Mouse (Mus musculus) heart, adult 2 months (tissue): ENCODE data around the gene Fen1.

ENCODE experiments used
- EP300 ChIP-seq: fragments of 200-500 bp; IDR thresholded peaks from 2 replicates; pipeline ENCODE4 v1.6.1; 2011; ENCODE audit warnings: low read depth, low read length, control low read depth; ENCODE audit not compliant: insufficient read depth
- POLR2A ChIP-seq: fragments of 200-500 bp; IDR thresholded peaks from 2 replicates; pipeline ENCODE4 v1.6.1; 2011; ENCODE audit warnings: mild to moderate bottlenecking, low read depth, low read length, control low read depth; ENCODE audit not compliant: insufficient read depth

DNA sequence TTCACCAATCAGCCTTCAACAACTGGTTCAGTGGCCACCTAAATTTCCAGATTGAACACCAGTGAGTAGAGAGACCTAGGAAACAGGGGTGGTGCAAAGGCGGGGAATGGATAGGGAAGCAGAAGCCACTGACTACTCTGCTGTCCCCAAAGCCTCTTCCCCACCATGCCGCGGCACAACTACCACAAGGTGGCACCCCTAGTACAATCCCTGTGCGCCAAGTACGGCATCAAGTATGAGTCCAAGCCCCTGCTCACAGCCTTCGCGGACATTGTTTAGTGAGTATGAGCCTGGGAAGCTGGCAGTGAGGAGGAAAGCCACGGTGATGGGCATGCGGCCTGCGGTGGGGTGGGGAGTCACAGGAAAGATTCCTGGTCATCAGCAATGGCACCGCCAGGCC, 9.6 kb downstream of the Fen1 start:
- TF ChIP-seq POLR2A (no peak), EP300 (no peak)
